Mouse (Mus musculus) limb, embryonic 11.5 days (tissue): ENCODE measurements at regions not wholly inside any gene's neighbourhood (a gene's known extent, or its start where the extent isn't known, plus 50 kb on each side); places are given as distances from the start of the nearest gene placed in this dataset.
A peak's percentile ranks its signal among the peaks of the same experiment; 100 is the strongest.

Experiments
- ATAC-seq: fragments of 200-750 bp; cut with Nextera tagmentation; 2 replicates; pipeline ENCODE4 v1.8.0; 2017; ENCODE audit warnings: low read depth; ENCODE audit not compliant: insufficient number of reproducible peaks, low FRiP score, low TSS enrichment
- DNase-seq: peaks from one replicate; pipeline ENCODE4 v3.0.0-alpha.2; 2015; ENCODE audit warnings: low spot score
- H3K27ac ChIP-seq: fragments of 300-500 bp; sonication (generic); replicated peaks from 2 replicates; pipeline ENCODE4 v1.5.1; 2014; ENCODE audit warnings: low read depth, mild to moderate bottlenecking, low read length
- H3K27me3 ChIP-seq: fragments of 300-500 bp; sonication (generic); 2 replicates; pipeline ENCODE4 v1.6.1; 2014; ENCODE audit warnings: mild to moderate bottlenecking, low read length, mixed read lengths; ENCODE audit not compliant: control insufficient read depth, insufficient read depth
- H3K36me3 ChIP-seq: fragments of 300-500 bp; sonication (generic); 2 replicates; pipeline ENCODE4 v1.6.1; 2014; ENCODE audit warnings: mild to moderate bottlenecking, low read length, moderate library complexity, mixed read lengths; ENCODE audit not compliant: control insufficient read depth, insufficient read depth
- H3K4me1 ChIP-seq: fragments of 300-500 bp; sonication (generic); 2 replicates; pipeline ENCODE4 v1.6.1; 2014; ENCODE audit warnings: low read length, mixed read lengths; ENCODE audit not compliant: control insufficient read depth, insufficient read depth
- H3K4me2 ChIP-seq: fragments of 300-500 bp; sonication (generic); 2 replicates; pipeline ENCODE4 v1.6.1; 2014; ENCODE audit warnings: low read depth, mild to moderate bottlenecking, moderate library complexity; ENCODE audit not compliant: severe bottlenecking
- H3K4me3 ChIP-seq: fragments of 300-500 bp; sonication (generic); 2 replicates; pipeline ENCODE4 v1.5.1; 2014; ENCODE audit warnings: low read depth, low read length
- H3K9ac ChIP-seq: fragments of 300-500 bp; sonication (generic); 2 replicates; pipeline ENCODE4 v1.6.1; 2014; ENCODE audit warnings: mild to moderate bottlenecking, low read length
- H3K9me3 ChIP-seq: fragments of 300-500 bp; sonication (generic); 2 replicates; pipeline ENCODE4 v1.6.1; 2016; ENCODE audit warnings: low read length; ENCODE audit not compliant: control insufficient read depth
- WGBS: fragments of 180-500 bp; shearing (Covaris S2); extraction: QIAGEN DNeasy Blood & Tissue Kit; methylation state at CpG from one replicate; pipeline ENCODE4 v1.1.7; 2014; 5-methylcytosine and 5-hydroxymethylcytosine counted together

DNA sequence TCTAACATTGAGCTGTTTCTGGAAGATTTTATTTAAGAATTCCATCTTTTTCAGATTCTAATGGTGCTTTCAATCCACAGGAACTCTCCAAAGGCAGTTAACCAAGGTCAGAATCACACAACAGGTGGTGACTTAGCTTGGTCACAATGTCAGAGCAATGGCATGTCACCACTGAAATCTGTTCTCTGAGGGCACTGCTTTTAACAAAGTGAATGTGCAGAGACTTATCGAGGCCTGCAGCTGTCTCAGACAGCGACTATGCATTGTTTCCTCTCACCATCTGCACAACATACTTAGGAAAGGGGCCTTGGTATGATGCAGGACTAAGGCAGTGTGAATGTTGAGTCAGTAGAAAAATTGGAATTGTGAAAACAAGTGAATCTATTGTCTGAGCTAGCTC lies 638.9 kb upstream of the Igfbp3 start:
- H3K9ac ChIP-seq: no peak overlapping the region
- DNase-seq: no peak
- H3K4me3 ChIP-seq: no peak overlapping the region
- no peaks in the 10 kb centered on the region for H3K4me1 ChIP-seq
- H3K36me3 ChIP-seq: no peaks in the 10 kb centered on the region
- H3K27ac ChIP-seq: no peak overlapping the region
- ATAC-seq: no peak
- H3K27me3 ChIP-seq: no peaks in the 10 kb centered on the region
- no peak overlapping the region for H3K4me2 ChIP-seq
- WGBS: 70% methylated on average over 2 of the region's 2 CpGs
- H3K9me3 ChIP-seq: no peaks in the 10 kb centered on the region

DNA sequence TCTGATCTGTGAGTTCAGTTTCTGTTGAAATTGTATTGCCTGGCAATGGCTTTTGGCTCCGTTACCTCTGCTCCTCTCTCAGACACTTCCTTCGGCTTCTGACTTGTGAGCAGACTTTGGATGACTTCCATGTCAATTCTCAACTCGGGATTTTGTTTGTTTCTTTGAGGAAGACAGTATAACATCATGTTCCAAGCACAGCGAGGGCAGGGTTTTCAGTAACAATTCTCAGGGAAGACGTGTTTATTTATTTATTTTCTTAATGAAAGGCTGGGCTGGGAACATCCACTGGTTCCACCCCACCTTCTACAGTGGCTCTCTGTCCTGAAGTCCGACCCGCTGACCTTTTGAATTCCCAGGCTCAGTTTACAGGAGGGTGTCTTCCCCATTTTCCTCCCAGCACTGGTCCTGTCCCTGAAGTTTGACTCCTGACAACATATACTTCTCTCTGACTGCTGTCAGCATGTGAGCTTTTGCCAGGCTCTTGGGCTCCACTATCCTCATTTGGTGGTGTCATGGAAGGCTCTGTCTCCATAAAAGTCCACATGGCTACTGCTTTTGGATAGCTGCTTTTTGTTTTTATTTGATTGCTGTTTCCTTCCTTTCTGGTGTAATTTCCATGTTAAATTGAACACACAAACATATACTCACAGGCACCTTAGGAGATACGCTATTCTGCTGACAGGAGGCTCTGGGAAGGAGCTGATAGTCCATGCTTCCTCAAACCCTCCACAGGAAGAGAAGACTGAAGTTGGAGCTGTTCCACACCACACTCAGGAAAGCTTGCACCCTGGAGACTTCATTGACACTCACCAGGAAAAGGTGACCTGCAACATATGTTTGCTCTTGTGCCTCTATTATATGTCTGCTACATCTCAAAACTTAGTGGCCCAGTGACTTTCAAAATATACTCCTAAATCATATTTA lies 624.9 kb upstream of the Igfbp3 start:
- 74% methylated on average over 8 of the region's 8 CpGs for WGBS
- Histone ChIP-seq H3K9ac (no peak overlapping the region), H3K9me3 (no peaks in the 10 kb centered on the region), H3K36me3 (no peaks in the 10 kb centered on the region), H3K27me3 (no peaks in the 10 kb centered on the region), H3K4me2 (no peak overlapping the region), H3K4me3 (no peak overlapping the region), H3K27ac (no peak overlapping the region), H3K4me1 (no peaks in the 10 kb centered on the region)
- ATAC-seq (no peak), DNase-seq (no peak)

DNA sequence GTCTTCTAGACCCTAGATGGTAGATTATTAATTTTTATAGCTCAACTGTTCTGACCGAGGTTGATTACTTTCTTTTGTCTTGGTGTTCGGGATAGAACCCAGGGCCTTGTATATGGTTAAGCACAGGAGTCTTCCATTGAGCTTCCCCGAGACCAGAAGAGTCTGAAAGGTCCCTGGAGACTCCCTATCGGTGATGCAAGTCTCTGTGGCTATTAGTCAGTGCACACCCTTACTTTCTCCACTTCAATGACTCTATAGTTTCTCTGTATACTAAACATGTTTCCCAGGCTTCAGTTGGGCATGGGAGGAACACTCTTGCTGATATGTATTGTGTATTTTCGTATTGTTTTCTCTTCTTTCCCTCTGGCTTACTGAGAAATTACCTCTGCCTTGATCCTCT lies 623.8 kb upstream of the Igfbp3 start:
- Histone ChIP-seq H3K4me3 (no peak overlapping the region), H3K4me1 (no peaks in the 10 kb centered on the region), H3K9me3 (no peaks in the 10 kb centered on the region), H3K9ac (no peak overlapping the region), H3K27me3 (no peaks in the 10 kb centered on the region), H3K4me2 (no peak overlapping the region), H3K36me3 (no peaks in the 10 kb centered on the region), H3K27ac (no peak overlapping the region)
- ATAC-seq (no peak), DNase-seq (no peak)
- WGBS: 82% methylated on average over 5 of the region's 5 CpGs

DNA sequence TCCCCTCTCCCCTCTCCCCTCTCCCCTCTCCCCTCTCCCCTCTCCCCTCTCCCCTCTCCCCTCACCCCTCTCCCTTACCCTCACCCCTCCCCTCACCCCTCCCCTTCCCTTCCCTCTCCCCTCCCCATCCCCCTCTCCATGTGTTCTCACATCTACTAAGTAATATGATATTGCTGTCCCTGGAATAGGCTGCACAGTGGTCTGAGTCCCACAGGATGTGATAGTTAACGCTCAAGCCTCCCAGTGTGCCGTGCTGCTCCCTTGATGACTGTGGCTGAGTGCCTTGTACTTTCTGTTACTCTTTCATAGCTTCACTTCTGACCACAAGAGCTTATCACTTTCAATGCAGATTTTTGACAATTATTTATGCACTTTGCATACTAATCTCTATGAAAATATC lies 620.4 kb upstream of the Igfbp3 start:
- 6% methylated on average over 2 of the region's 2 CpGs for WGBS
- no peak for DNase-seq
- H3K9me3 ChIP-seq: no peaks in the 10 kb centered on the region
- H3K27ac ChIP-seq: no peak overlapping the region
- no peaks in the 10 kb centered on the region for H3K4me1 ChIP-seq
- H3K9ac ChIP-seq: no peak overlapping the region
- no peaks in the 10 kb centered on the region for H3K36me3 ChIP-seq
- no peak overlapping the region for H3K4me2 ChIP-seq
- no peak overlapping the region for H3K4me3 ChIP-seq
- no peaks in the 10 kb centered on the region for H3K27me3 ChIP-seq
- ATAC-seq: no peak

DNA sequence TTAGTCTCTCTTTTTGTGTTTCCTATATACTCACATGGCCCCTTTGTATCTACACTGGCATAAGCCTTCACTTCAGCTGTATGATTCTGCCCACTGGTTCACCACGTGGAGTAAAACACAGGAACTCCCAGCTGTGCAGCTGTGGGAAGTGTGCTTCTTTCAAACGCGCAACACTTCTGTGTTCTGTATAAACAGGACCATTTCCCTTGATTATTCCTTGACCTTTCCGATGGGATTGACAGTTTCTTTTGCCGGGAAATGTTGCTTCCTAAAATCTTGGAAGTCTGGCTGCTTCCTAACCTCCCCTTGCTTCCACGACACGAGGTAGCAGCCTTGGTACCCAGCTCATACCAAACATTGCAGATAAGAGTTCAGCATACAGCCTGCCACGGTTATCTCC lies 618.7 kb upstream of the Igfbp3 start:
- Histone ChIP-seq H3K36me3 (no peaks in the 10 kb centered on the region), H3K4me2 (no peak overlapping the region), H3K27me3 (no peaks in the 10 kb centered on the region), H3K9me3 (no peaks in the 10 kb centered on the region), H3K9ac (no peak overlapping the region), H3K4me1 (no peaks in the 10 kb centered on the region), H3K27ac (no peak overlapping the region), H3K4me3 (no peak overlapping the region)
- ATAC-seq (no peak), DNase-seq (no peak)
- WGBS: 73% methylated on average over 8 of the region's 8 CpGs

DNA sequence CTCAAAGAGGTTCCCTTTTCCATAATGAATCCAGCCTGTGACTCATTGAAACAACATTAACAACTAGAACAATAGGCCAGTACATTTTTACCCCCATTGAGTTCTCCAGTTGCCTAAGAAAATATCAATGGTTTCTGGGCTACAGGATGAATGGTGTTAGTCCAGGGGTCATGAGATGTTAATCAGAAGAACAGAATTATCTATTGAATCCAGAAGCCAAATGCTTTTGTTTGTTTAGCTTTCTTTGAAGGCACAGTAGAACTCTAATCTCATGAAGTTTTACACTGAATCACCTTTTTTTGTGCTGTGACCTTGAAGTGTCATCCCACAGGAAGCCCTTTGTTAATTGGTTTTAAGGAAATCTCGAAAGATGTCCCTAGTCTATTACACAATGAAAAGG lies 616.0 kb upstream of the Igfbp3 start:
- Histone ChIP-seq H3K27me3 (no peaks in the 10 kb centered on the region), H3K36me3 (no peaks in the 10 kb centered on the region), H3K4me2 (no peak overlapping the region), H3K4me1 (no peaks in the 10 kb centered on the region), H3K4me3 (no peak overlapping the region), H3K9ac (no peak overlapping the region), H3K9me3 (no peaks in the 10 kb centered on the region), H3K27ac (no peak overlapping the region)
- DNase-seq: no peak
- 61% methylated on average over 1 of the region's 1 CpGs for whole genome bisulfite sequencing
- no peak for ATAC-seq

DNA sequence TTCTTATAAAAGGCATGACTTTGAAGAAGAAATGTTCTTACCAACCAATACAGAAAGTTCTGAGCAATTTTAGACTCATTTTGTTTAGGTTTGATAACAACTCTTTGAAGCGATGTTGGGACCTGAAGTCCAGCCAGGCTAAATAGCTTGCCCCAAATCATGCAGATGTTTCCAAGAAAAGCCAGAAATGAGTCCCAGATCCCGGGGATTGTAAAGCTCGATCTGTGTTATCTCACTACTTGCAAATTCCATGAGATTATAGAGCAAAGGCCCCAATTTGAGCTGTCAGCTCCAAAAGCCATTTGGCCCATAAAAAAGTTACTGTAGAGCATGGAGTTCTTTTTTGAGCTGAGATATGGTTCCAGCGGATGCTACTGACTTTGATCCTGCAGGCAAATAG lies 614.3 kb upstream of the Igfbp3 start:
- DNase-seq: peak; percentile 8
- Histone ChIP-seq H3K36me3 (no peaks in the 10 kb centered on the region), H3K9ac (no peak overlapping the region), H3K4me3 (no peak overlapping the region), H3K9me3 (no peaks in the 10 kb centered on the region), H3K27ac (no peak overlapping the region), H3K4me1 (no peaks in the 10 kb centered on the region), H3K4me2 (no peak overlapping the region), H3K27me3 (no peaks in the 10 kb centered on the region)
- 79% methylated on average over 4 of the region's 4 CpGs for WGBS
- ATAC-seq: no peak

DNA sequence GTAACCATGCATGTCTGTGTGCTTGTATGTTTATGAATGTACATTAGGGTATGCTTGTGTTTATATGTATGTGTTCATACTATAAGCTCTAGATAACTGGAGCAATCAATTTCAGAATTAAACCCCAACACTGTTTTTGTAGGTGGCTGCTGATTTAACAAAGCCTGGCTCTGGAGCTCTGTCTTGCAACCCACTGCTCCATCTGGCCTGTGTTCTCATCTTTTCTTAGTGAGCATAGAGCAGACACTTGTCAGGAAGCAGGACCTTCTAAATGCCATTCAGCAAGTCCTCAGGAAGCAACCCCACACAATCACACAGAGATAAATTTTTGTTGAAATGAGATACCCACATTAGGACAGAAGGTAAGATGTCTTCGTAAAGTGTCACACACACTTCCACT lies 613.7 kb upstream of the Igfbp3 start:
- Histone ChIP-seq H3K4me3 (no peak overlapping the region), H3K9me3 (no peaks in the 10 kb centered on the region), H3K36me3 (no peaks in the 10 kb centered on the region), H3K4me1 (no peaks in the 10 kb centered on the region), H3K27me3 (no peaks in the 10 kb centered on the region), H3K27ac (no peak overlapping the region), H3K9ac (no peak overlapping the region), H3K4me2 (no peak overlapping the region)
- ATAC-seq (no peak), DNase-seq (no peak)
- WGBS: 92% methylated on average over 1 of the region's 1 CpGs

DNA sequence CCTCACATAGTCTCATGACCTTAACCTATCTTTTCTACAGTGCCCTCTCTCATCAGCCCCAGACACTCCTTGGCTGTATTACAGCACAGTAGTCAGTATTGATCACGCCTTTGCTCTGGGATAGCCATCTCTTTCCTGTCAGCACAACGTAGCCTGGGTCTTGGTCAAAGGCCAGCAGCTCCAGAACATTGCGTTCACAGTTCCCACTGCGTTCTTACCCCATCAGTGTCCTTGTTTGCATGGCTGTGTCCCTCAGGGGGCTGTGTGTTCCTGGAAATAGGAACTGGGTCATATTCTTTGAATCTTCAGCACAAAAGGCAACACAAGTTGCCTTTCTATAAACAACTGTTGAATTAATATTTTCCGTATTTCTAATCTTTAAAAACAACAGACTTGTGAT lies 602.0 kb upstream of the Igfbp3 start:
- H3K27ac ChIP-seq: no peak overlapping the region
- 87% methylated on average over 5 of the region's 5 CpGs for WGBS
- no peak for DNase-seq
- no peak overlapping the region for H3K9ac ChIP-seq
- H3K4me2 ChIP-seq: no peak overlapping the region
- ATAC-seq: no peak
- no peaks in the 10 kb centered on the region for H3K27me3 ChIP-seq
- H3K4me1 ChIP-seq: no peaks in the 10 kb centered on the region
- no peak overlapping the region for H3K4me3 ChIP-seq
- H3K36me3 ChIP-seq: no peaks in the 10 kb centered on the region
- no peaks in the 10 kb centered on the region for H3K9me3 ChIP-seq
